Mouse (Mus musculus): ENCODE measurements at regions not wholly inside any gene's neighbourhood (a gene's known extent, or its start where the extent isn't known, plus 50 kb on each side); places are given as distances from the start of the nearest gene placed in this dataset.

DNA sequence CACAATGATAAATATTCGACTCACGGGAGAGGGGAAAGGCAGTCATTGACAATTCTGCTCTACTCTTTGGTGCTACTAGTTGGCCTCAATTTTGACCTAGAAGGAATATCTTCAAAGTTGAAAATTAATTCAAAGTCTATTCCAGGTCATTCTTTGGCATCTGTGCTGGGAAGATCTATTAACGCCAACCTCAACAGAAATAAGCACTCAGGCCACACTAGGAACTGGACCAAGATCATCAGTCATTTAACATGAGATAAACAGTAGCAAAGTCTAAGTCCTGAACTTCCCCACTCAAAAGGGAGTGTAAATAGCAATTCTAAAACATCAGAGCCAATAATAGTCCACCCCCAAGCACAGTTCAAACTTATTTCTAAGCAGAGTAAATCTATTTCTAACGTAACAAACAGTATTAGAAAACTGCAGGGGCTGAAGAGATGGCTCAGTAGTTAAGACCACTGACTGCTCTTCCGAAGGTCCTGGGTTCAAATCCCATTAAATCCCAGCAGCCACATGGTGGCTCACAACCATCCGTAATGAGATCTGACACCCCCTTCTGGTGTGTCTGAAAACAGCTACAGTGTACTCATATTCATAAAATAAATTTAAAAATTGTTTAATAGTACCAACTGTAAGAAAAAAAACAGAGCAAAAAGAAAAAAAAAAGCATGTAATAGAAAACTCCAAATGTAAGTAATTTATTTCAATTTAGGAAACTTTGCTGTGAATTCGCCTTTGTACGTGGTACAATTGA is 75.1 kb upstream of the Atp2b1 start:
- no peak for DNase-seq (ENCODE audit: low spot score in 2 of 2)

DNA sequence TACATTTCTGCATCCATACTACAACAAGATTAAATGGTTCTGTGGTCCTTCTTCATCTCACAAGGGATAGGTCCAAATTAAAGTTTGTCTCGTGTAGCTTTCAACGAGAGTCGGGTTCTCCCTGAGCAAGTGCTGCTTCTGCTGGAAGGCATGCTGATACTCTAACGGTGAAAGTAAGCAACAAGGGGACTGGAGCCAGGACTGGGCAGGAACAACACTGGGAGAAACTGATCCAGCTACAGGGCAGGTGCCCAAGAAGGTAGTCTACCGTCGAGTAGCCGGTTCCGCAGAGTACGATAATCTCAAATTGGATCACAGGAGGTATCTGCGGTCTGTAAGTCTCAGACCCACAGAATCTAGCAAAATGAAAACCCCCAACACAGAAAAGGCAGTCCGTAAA is 74.2 kb upstream of the Atp2b1 start:
- no peak for DNase-seq (ENCODE audit: low spot score in 2 of 2)

DNA sequence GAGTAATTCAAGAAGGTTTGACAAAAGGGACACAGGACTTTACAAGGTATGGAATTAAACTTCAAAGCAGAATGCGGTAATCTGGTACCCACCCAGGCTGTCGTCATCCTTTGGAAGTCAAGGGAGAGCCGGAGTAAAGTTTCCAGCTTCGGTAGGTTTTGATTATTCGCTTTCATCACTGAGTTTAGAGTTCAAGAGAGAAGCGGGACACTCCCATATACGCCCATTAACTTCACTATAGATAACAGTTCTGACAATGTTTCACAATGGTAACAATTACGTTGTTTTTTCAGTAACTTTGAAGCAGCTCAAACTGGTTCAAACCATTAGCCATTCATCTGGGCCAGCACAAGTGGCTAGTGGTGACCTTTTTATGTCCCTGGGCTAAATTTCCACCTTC is 73.8 kb upstream of the Atp2b1 start:
- no peak for DNase-seq (ENCODE audit: low spot score in 2 of 2)

DNA sequence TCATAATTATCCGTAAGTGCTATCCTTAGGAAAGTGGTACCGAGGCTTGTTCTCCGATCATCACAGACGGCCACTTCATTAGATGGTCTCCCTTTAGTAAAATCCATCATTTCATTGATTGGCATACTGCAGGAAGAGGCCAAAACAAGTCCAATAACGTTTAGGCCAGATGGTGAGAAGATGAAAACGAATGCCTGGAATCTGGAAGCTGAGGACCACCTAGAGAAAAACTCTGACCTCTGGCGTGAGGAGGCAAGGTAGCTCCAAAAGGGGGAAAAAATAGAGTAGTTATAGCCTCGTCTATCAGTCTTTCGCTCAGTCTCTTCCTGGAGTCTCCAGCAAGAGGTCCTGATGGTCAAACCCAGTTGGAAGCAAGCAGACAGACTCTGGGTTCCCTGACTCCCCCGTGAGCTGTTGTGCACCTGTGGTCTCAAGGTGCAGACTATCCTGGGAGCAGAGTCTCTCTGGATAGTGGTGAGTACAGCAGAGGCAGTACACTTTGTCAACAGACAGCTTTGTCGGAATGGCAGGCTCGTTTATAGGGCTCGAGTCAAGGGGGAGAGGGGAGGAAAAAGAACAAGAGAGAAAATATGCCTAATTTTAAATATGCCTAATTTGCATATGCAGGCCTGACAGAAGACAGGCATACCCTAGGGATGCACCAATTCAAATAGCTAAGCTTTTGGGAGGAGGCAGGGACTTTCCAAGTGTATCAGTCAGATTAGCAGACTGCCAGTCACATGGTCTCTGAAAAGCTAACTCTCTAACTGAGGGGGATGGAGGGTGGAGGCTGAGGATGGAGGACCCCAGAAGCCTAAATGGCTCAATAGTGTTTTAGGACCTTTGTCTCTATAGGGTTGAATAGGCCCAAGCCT is 73.0 kb upstream of the Atp2b1 start:
- no peak for DNase-seq (ENCODE audit: low spot score in 2 of 2)

DNA sequence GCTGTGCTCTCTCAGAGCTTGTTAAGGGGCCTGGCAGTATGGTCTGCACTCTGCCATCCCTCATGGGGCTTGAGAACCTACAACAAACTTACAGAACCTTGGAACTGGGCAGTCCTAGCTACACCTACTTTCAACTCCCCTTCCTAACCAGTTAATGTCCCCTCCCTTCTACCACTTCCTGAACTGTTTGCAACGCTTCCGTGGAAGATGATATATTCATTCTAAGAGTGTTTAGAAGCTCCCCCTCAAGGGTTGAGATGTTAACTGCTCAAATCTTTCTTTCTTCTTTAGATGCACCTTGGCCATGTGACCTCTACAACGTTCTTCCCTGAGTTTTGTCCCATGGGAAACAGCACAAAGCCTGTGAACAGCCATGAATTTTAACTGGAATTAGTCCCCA is 72.3 kb upstream of the Atp2b1 start:
- DNase-seq (ENCODE audit: low spot score in 2 of 2) = no peak

DNA sequence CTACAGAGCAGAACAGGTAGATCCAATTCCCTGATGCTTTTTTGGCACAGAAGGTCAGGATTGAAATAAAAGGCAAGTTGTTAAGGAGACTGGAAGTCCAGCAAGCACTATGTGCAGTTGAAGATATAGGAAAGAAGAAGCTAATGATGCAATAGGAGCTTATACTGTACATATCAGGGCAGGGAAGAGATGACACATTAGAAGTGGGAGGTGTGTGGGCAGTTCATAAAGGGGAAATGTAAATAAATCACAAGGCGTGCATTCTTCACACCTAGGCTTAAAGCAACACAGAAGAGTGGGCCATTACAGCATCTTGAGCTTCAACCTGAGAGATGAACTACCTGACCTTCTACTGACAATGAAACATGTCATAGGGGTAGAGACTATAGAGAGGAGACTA is 71.5 kb upstream of the Atp2b1 start:
- DNase-seq (ENCODE audit: low spot score in 2 of 2) = no peak

DNA sequence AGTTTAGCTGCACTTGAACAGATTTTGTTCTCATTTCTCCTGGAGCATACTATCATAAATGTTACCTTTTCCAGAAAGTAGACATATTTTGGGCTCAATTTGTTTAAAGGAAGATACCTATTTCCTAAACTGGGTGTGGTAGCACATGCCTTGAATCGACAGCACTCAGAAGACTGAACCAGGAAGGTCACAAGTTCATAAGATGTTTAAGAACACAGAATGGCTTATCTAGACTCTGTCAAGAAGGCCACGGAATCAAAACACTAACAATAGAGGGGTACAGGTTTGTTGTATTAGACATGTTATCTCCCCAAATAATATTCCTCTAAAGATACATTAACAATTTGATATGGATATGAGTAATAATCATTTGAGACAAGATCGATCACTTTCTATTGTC is 64.4 kb upstream of the Atp2b1 start:
- no peak for DNase-seq (ENCODE audit: low spot score in 2 of 2)

DNA sequence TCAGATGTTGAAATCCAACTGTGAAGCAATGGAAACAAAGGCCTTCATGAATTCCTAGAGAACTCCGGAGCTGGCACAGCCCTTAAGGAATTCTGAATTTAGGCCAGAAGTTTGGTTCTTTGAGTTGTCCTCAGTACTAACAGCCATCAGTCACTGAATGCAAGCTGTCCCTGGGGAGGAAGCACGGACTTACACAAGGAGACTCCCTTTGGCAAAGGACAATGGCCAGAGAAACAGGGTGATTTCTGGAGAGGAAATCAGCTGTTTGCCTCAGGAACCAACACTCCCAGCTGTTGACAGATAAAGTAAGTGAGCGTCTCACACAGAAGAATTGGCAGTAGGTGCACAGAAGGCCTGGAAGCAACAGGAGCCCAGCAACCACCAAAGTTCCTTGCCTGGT is 56.8 kb upstream of the Atp2b1 start:
- DNase-seq (ENCODE audit: low spot score in 2 of 2) = no peak

DNA sequence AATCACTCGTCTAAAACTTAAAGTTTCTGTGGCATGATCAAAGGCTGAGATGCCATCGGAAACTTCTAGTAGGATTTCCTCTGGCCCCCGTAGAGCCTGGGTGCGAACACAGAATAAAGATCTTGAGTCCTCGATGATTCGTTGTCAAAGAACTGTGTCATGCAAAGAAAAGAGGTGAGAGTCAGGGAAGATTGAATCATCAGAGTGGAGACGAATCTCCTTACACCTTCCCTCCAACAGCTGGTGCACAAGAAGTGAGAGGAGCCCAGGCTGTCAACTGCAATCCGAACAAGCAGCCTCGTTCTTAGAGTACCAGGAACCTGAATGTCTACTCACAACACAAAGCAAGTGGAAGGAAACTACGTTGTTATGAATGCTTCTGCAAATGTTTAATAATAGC is 52.7 kb upstream of the Atp2b1 start:
- DNase-seq (ENCODE audit: low spot score in 2 of 2) = no peak

DNA sequence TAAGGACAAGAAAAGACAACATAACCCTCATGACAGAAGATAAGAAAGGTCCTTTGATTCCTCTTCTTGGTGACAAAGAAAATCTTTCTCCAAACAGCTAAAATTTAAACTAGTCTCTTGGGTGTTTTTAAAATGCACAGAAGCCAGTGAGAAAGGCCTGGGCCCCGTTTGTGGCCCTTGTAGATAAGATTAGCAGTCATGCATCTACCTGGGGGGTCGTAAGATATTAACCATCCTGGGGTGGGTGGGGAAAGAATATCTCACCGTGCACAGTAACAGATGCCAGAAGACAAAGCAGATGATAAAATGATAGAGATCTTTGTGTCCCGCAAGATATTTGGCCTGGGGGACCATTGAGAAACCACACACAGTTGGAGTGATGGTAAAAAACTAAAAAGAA is 51.5 kb upstream of the Atp2b1 start:
- DNase-seq (ENCODE audit: low spot score in 2 of 2) = no peak

DNA sequence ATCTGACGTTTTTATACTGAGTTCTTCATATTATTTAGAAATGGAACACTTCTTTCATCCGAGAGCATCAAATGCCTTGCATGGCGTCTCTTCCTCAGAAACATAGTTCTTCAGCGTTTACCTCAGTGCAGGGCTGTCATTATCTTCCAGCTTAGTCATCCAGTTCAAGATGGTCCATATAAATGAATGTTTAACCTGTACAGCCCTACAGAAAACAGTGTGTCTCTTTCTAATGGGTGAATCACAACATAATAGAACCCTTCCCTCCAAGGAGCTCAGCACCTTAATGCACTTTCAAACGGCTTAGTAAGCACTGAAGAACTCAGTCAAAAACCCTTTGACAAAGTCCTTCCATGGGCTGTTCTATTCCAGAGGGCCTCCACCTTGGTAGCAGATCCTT is 49.8 kb upstream of the Atp2b1 start:
- no peak for DNase-seq (ENCODE audit: low spot score in 2 of 2)

All from thymus, postnatal 10 days (tissue).